Mouse (Mus musculus) thymus, adult 2 months (tissue): ENCODE data around the gene Adgrl3.

ENCODE experiments used
- CTCF ChIP-seq: fragments of 200-500 bp; IDR thresholded peaks from 2 replicates; pipeline ENCODE4 v1.5.1; 2012; ENCODE audit warnings: mild to moderate bottlenecking, control low read depth, low read length, moderate library complexity, borderline replicate concordance; ENCODE audit not compliant: control insufficient read depth, poor library complexity, insufficient read depth; ENCODE audit errors: extremely low read depth
- POLR2A ChIP-seq: fragments of 200-500 bp; IDR thresholded peaks from 2 replicates; pipeline ENCODE4 v1.6.1; 2012; ENCODE audit warnings: mild to moderate bottlenecking, low read length, control low read depth, moderate library complexity; ENCODE audit not compliant: control insufficient read depth, poor library complexity, insufficient read depth; ENCODE audit errors: extremely low read depth

DNA sequence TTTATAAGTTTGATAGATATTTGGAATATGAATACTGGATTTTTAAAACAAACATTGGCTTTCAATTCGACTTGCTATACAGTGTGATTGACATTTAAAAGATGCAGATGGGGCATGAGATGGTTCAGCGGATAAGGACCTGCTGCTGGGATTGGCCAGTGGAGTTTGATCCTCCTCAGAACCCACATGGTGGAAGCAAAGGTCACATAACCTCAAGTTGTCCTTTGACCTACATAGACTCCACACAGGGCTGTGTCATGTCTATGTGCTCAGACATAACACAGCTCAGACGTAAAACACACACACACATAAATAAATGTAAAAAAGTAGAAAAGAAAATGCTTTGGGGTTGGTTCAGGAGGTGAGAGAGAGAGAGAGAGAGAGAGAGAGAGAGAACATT is 397.4 kb downstream of the Adgrl3 start:
- no peak for TF ChIP-seq POLR2A
- no peak for TF ChIP-seq CTCF
